Mouse (Mus musculus) embryonic fibroblast, embryonic 13.5 days (primary cell): ENCODE results near the gene Tlx3. TPM values are rescaled to one million over a fixed set of nuclear protein-coding genes. Genes with fewer than 3 reads are reported as not detected.

ENCODE experiments used
- H3K27ac ChIP-seq: 2 replicates; pipeline ENCODE4 v1.5.1; 2012; ENCODE audit warnings: low read length, control low read depth, inconsistent platforms; ENCODE audit not compliant: insufficient read depth
- H3K4me1 ChIP-seq: 2 replicates; pipeline ENCODE4 v1.6.1; 2011; ENCODE audit warnings: low read length; ENCODE audit not compliant: control insufficient read depth, insufficient read depth
- H3K4me3 ChIP-seq: 2 replicates; pipeline ENCODE4 v1.5.1; 2011; ENCODE audit warnings: mild to moderate bottlenecking, control low read depth, low read length; ENCODE audit not compliant: insufficient read depth
- CTCF ChIP-seq: IDR thresholded peaks from 2 replicates; pipeline ENCODE4 v1.5.1; 2011; ENCODE audit warnings: mild to moderate bottlenecking, control low read depth, low read length, moderate library complexity, borderline replicate concordance; ENCODE audit not compliant: insufficient read depth
- POLR2A ChIP-seq: IDR thresholded peaks from 2 replicates; pipeline ENCODE4 v1.6.1; 2011; ENCODE audit warnings: low read depth, mild to moderate bottlenecking, control low read depth, low read length, moderate library complexity
- polyA plus RNA-seq: library from polyadenylated mRNA; stranded (reverse); fragments of >200 nt; gene quantifications from 2 replicates; pipeline ENCODE4 v1.2.4, GENCODE M21; 2011; ENCODE audit warnings: low read depth; ENCODE audit not compliant: missing spikeins, insufficient read length

Gene Tlx3
- polyA plus RNA-seq, 1 experiment = not detected

GRCm38 (mm10) chr11:33151128-33151779 is 52.1 kb downstream of the Tlx3 start:
- H3K27ac ChIP-seq = no peak overlapping the region
- H3K4me1 ChIP-seq = peaks cover 2% of the 10 kb centered on the region; the same call in 1 of the 2 replicates
- no peak for TF ChIP-seq CTCF
- TF ChIP-seq POLR2A = no peak

More at GRCm38 (mm10) chr11:33151128-33151779, 52.1 kb downstream of the Tlx3 start:
- no peak overlapping the region for H3K4me3 ChIP-seq

Other genes with a start within 250 kb of the Tlx3 start
- gene Fgf18, start 56.2 kb downstream of the Tlx3 start, polyA plus RNA-seq = 0.83 and 8.3 TPM in 2 replicates
- 1,604 and 1,816 TPM in 2 replicates for gene Npm1, start 40.4 kb downstream of the Tlx3 start, polyA plus RNA-seq
- gene Gm12117, start 73.1 kb upstream of the Tlx3 start, polyA plus RNA-seq = 1.6 TPM in 1 of 2 replicates, not detected in the other